Mouse (Mus musculus) erythroid progenitor cell, adult 5-6 weeks (primary cell): Measurements from ENCODE around the gene Cd81. TPM values are rescaled to one million over a fixed set of nuclear protein-coding genes. Genes with fewer than 3 reads are reported as not detected.

ENCODE experiments used
- ATAC-seq: replicated peaks from 2 replicates; pipeline ENCODE4 v1.8.0; 2016; ENCODE audit warnings: moderate number of reproducible peaks, mild to moderate bottlenecking, moderate TSS enrichment, inconsistent platforms; ENCODE audit not compliant: poor library complexity, low FRiP score, severe bottlenecking
- total RNA-seq, 2 experiments: library from RNA; stranded (forward) in 1 of 2; stranded (reverse) in 1 of 2; fragments of 150-400 nt in 1 of 2; fragments of 186-747, 209-891 nt in 1 of 2; gene quantifications; 2 replicates each; pipeline versions ENCODE4 v1.2.3 to v1.2.4; 2015 to 2017; ENCODE audit warnings: low replicate concordance in 2 of 2

Cd81 gene
- total RNA-seq, 2 experiments from 2014 or later = 110 to 202 TPM

DNA sequence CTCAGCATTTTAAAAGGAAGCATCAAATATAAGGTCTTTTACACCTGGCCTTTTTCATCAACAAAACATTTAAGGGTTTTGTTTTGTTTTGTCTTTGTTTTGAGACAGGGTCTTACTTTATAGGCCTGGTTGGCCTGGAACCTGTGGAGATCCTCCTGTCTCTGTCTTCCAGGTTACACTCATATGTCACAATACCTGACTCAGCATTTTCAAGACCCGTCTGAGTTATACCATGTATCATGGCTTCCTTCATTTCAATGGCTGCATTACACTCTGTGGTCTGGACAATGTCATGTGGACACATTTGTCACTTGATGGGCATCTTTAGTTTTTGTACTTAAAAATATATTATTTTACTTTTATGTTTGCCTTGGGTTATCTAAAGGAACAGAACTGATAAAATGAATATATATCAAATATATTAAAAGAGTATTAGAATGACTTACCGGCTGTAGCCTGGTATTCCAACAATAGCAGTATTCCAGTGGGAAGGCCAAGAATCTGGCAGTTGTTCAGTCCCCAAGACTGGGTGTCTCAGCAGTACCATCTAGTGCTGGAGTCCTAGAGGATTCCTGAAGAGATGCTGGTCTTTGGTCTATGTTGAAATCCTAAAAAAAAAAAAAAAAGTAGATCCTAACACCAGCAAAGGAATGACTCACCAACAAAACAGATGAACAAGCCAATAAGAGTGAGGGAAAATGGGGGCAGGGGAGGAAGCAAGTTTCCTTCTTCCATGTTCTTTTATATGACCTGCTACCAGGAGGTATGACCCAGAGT is 8.3 kb upstream of the Cd81 start:
- no peak for ATAC-seq

- ATAC-seq = no peak
Observed at GRCm38 (mm10) chr7:143044826-143045206, 7.7 kb upstream of the Cd81 start.

DNA sequence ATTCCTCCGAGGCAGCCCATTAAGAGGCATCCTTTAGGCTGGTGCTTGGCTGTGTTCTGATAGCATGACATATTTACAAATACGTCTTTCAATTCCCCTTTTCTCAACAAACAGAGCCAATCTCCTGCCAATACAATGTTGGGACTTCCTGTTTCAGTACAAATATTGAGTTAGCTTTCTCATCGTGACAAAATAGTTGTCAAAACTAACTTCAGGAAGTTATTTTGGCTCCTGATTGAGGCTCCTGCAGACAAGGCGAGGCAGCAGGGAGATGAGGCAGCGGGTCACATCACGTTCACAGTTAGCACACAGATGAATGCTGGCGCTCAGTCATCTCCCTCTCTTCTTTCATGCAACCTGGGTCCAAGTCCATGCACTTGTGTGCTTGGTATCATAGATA is 6.2 kb upstream of the Cd81 start:
- no peak for ATAC-seq

DNA sequence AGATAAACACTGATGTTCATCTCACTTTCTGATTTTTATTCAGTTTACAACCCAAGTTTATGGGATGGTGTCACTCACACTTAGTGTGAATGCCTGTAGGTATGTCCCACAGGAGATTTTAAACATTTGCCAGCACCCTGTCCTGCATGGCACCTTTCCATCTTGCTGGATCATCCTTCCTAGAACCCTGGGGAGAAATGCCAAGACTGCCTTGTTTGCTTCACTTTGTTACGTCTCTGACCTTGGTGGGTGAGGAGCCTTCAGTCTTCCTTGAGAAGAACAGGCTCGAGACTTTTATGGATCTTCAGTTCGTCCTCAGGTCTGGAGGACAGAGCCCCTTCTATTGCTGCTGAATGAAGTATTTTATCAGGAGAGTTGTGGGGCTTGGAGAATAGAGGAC is 3.2 kb upstream of the Cd81 start:
- ATAC-seq = no peak

GRCm38 (mm10) chr7:143049841-143050816 is 2.4 kb upstream of the Cd81 start:
- no peak for ATAC-seq

DNA sequence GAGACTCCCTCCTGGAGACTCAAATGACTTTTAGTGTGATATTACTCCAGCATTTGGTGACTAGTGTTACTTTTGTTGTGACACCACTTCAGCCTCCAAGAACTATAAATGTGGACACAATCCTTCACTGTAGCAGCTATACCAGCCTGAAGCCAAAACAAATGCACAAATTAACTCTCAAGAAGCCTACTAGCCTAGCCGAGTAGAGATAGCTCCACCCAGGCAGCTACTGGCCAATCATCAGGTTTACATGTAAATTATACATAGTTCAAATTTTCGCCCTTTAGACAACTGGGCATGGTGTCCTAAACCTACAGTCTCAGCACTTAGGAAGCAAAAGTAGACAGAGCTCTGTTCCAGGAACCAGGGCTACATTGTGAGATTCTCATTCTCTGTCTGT is 1.2 kb upstream of the Cd81 start:
- ATAC-seq = peak; percentile 63

GRCm38 (mm10) chr7:143053008-143053899 is 715 bp downstream of the Cd81 start:
- peak; percentile 35 for ATAC-seq

DNA sequence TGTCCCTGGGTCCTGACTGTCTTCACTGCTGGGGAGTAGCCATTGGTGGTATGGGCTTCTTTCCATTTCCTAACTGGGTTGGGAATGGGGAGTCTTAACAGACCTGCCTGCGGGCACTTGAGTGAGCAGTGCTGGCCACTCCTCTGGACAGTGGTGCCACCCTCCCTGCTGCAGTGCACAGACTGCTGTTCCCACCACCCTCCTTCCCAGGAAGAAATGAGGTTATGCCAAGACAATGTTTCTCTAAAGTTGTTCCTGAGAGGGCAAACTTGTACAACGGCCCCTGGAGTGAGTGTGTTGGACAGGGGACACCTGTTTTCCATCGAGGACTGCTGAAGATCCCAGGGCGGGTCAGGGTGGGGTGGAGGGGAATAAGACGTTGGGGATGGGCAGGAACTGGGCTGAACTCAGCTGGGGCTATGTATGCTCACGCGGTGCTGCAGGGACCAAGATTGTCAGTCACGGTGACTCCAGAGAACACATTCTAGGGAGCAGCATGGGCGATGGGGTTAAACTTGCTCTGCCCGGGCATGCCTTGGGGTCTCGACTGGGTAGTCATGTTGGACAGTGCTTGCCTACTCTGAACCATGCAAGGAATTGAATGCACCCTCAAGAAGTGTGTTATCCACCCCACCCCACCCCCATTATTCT is 1.5 kb downstream of the Cd81 start:
- ATAC-seq = no peak

GRCm38 (mm10) chr7:143054612-143054965 is 2.0 kb downstream of the Cd81 start:
- ATAC-seq = no peak

GRCm38 (mm10) chr7:143055001-143055400 is 2.5 kb downstream of the Cd81 start:
- ATAC-seq = no peak

GRCm38 (mm10) chr7:143055499-143056186 is 3.1 kb downstream of the Cd81 start:
- ATAC-seq = no peak

DNA sequence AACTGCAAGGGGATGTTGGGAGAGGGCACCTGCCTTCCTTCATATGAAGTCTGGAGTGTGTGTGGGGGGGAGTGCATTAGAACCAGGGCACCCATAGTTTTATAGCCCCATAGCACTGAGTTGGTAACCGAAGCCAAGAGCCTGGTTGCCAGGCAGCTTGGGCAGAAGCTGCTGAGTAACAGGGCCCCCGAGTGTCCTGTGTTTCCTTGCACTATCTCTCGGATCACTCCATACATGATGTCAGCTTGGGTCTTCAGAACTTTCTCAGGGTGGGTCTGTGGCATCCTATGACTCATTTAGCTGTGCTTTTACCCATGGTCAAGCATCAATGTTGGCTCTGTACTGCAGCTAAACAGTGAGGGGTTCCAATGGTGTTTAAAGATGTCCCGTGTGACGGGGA is 4.5 kb downstream of the Cd81 start:
- ATAC-seq = no peak

DNA sequence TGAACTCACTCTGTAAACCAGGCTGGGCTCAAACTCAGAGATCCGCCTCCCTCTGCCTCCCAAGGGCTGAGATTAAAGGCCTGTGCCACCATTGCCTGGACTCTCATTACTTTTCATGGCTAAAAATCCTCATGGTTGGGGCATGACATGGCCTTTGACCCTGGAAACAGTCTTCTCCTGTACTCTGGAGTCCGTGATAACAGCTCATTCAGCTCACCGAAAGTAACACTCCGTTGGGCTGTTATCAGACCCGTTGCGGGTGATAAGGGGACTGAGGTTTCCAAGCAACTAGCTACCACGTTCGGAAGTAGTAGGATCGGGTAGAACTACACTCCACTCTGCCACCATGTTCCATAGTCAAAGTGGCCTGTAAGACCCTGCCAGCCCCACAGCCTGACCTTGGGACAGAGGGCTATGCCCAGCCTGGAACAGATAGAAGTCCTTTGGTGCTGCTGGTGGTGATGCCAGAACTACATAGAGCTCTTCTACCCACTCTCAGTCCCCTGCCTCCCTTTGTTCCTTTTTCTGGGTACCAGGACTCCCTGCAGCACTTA is 5.2 kb downstream of the Cd81 start:
- ATAC-seq = peak; percentile 21

DNA sequence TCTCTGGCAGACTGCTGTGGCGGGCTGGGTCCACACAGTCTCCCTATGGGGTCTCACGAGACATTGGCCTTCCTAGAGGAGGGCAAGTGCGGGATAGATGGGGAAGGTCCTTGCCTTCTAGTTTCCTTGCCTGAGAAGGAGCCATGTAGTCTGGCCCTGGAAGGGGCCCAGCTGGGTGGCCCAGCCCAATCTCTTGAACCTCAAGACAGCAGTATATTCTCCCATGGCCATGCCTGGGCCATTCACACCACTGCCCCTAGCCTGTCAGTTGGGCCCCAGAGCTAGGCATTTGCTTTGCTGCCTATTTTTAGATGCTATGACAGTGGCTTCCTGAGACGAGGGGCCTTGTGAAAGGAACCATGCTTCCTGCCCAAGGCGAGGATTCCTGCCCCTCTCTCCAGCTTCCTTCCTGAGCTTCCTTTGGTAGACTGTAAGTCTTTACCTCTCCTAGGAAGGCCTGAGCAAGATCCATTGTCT is 5.7 kb downstream of the Cd81 start:
- no peak for ATAC-seq

- no peak for ATAC-seq
Observed at GRCm38 (mm10) chr7:143059202-143059870, 6.8 kb downstream of the Cd81 start.

GRCm38 (mm10) chr7:143062704-143063103 is 10.2 kb downstream of the Cd81 start:
- no peak for ATAC-seq

DNA sequence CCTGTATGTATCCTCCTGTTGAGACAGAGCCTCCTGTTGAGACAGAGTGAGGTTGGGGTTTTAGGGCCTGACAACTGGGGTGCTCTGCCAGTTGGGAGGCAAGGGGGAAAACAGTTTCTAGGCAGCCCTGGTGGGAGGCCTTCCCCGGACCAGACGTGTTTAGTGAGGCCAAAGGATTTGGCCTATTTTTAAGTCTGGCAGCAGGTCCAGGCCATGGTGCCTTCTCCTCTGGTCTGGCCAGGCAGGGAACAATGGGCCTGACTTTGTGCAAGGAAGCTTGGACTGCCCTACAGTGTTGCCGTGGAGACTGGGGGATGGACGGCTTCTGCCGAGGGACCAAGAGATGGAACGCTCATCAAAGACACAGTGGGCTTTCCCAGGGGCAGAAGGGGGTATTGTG is 11.7 kb downstream of the Cd81 start:
- ATAC-seq = no peak

DNA sequence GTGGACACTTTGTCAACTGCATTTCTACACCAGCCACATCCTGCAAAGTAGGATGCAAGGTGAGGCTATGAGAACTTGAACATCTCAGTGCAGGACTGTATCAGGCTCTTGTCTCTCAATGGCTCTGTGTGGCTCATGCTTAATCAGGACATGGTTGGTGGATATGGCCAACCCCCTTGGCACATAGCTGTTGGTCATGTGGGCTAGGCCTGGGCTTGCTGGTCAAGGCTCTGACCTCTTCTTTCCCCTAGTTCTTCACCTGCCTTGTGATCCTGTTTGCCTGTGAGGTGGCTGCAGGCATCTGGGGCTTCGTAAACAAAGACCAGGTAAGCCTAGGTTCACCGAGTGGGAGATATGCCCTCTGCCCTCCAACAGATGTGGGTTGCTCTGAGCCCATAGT is 13.2 kb downstream of the Cd81 start:
- no peak for ATAC-seq
